In the genomic region with DNA sequence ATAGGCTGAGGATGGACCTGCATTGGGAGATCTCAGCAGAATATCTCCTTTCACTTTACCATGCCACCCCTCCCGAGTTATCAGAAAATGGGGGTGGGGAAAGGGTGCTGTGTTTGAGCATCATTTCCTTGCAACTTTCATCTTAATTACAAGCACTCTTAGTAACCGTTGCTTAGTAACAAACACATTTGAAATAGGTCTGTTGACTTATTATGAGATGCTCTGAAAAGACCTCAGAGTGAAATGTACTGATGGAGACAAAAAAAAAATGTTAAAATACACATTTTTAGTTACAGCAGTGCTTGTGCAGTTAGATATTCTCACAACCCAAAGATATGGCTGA, we compare ENCODE assay signal across 18 mouse cellular contexts. TPM values are rescaled to one million over a fixed set of nuclear protein-coding genes. Genes with fewer than 3 reads are reported as not detected.
DNase-seq lines count a peak whose midpoint lies in the region; ATAC-seq lines count a peak whose summit lies in the region.
"Had no signal": no experiment of that assay in that cellular context is flagged by ENCODE, and none has a peak within 500 bp of the region (broad histone marks: within the 10 kb centered on the region; RNA-seq: fewer than 3 reads in every experiment).

No protein-coding gene starts in this region.

- no peak overlapping the region for H3K9ac ChIP-seq in midbrain, embryonic 15.5 days
- no peak overlapping the region for H3K9ac ChIP-seq in midbrain, embryonic 13.5 days (replicated peaks)
- H3K9ac ChIP-seq in forebrain, embryonic 14.5 days (ENCODE audit: low read length) = no peak overlapping the region
- H3K9ac ChIP-seq in limb, embryonic 12.5 days (replicated peaks) = no peak overlapping the region
- H3K9ac ChIP-seq: embryonic facial prominence, embryonic 13.5 days; heart, embryonic 12.5 days; liver, embryonic 14.5 days had no signal

- H3K4me3 ChIP-seq in midbrain, embryonic 15.5 days = no peak overlapping the region
- no peak overlapping the region for H3K4me3 ChIP-seq in midbrain, embryonic 13.5 days (replicated peaks)
- no peak overlapping the region for H3K4me3 ChIP-seq in forebrain, embryonic 14.5 days (ENCODE audit: low read depth, low read length)
- no peak overlapping the region for H3K4me3 ChIP-seq in limb, embryonic 12.5 days (replicated peaks)
- H3K4me3 ChIP-seq: embryonic facial prominence, embryonic 13.5 days; heart, embryonic 12.5 days; myocyte had no signal

- no peak overlapping the region for H3K4me2 ChIP-seq in midbrain, embryonic 15.5 days
- no peak overlapping the region for H3K4me2 ChIP-seq in midbrain, embryonic 13.5 days (replicated peaks)
- H3K4me2 ChIP-seq in forebrain, embryonic 14.5 days (ENCODE audit: low read length) = no peak overlapping the region
- no peak overlapping the region for H3K4me2 ChIP-seq in limb, embryonic 12.5 days
- H3K4me2 ChIP-seq: embryonic facial prominence, embryonic 13.5 days; heart, embryonic 12.5 days had no signal

- ATAC-seq in midbrain, embryonic 15.5 days (replicated peaks) = no peak; the same call in 1 of the 2 replicates
- ATAC-seq in midbrain, embryonic 13.5 days = no peak; the same call in 1 of the 2 replicates
- ATAC-seq in forebrain, embryonic 14.5 days = peak; percentile 46; the same call in 1 of the 2 replicates
- 0 out of 2 replicates have a peak, but pooled peaks have one; percentile 33 for ATAC-seq in limb, embryonic 12.5 days (ENCODE audit: insufficient number of reproducible peaks, insufficient read depth, low FRiP score, low TSS enrichment, low read depth)
- ATAC-seq in megakaryocyte progenitor cell, adult 5-6 weeks (replicated peaks; ENCODE audit: poor library complexity) = no peak
- ATAC-seq: lung, postnatal 0 days had no signal

- peak; percentile 70 for DNase-seq in T-cell, adult 2 months (ENCODE audit: low spot score)
- DNase-seq in forebrain, embryonic 14.5 days (ENCODE audit: low spot score) = peak; percentile 60
- DNase-seq in adrenal gland, postnatal 14 days = no peak
- DNase-seq: cerebellum, adult 11 months; gastrocnemius, postnatal 25 days; heart, postnatal 36 days; kidney, adult 2 months; right cerebral cortex, postnatal 25 days had no signal

- H3K27ac ChIP-seq in midbrain, embryonic 15.5 days = peak overlapping the region; percentile 53; the same call in 1 of the 2 replicates
- no peak overlapping the region for H3K27ac ChIP-seq in midbrain, embryonic 13.5 days
- 0 out of 2 replicates have a peak overlapping the region, but pooled peaks have one; percentile 27 for H3K27ac ChIP-seq in forebrain, embryonic 14.5 days (ENCODE audit: low read depth, low read length)
- no peak overlapping the region for H3K27ac ChIP-seq in limb, embryonic 12.5 days
- H3K27ac ChIP-seq: embryonic facial prominence, embryonic 13.5 days; liver, embryonic 14.5 days had no signal

- no peaks in the 10 kb centered on the region for H3K36me3 ChIP-seq in midbrain, embryonic 15.5 days (replicated peaks)
- no peaks in the 10 kb centered on the region for H3K36me3 ChIP-seq in midbrain, embryonic 13.5 days
- H3K36me3 ChIP-seq in forebrain, embryonic 14.5 days (ENCODE audit: control insufficient read depth, insufficient read depth, low read length) = no peaks in the 10 kb centered on the region
- H3K36me3 ChIP-seq in limb, embryonic 12.5 days = no peaks in the 10 kb centered on the region
- H3K36me3 ChIP-seq: embryonic facial prominence, embryonic 13.5 days; heart, embryonic 12.5 days had no signal

- no peaks in the 10 kb centered on the region for H3K9me3 ChIP-seq in midbrain, embryonic 15.5 days
- no peaks in the 10 kb centered on the region for H3K9me3 ChIP-seq in midbrain, embryonic 13.5 days
- no peaks in the 10 kb centered on the region for H3K9me3 ChIP-seq in forebrain, embryonic 14.5 days (replicated peaks; ENCODE audit: control insufficient read depth, low read length)
- no peaks in the 10 kb centered on the region for H3K9me3 ChIP-seq in limb, embryonic 12.5 days
- H3K9me3 ChIP-seq: embryonic facial prominence, embryonic 13.5 days; heart, embryonic 12.5 days; megakaryocyte, embryonic 14.5 days had no signal

- WGBS in midbrain, embryonic 15.5 days = 63% methylated on average over 2 of the region's 2 CpGs
- 67% methylated on average over 2 of the region's 2 CpGs for WGBS in midbrain, embryonic 13.5 days
- WGBS in forebrain, embryonic 14.5 days = 50% methylated on average over 2 of the region's 2 CpGs
- WGBS in limb, embryonic 12.5 days = 81% methylated on average over 2 of the region's 2 CpGs

- H3K27me3 ChIP-seq in midbrain, embryonic 15.5 days (replicated peaks) = no peaks in the 10 kb centered on the region
- H3K27me3 ChIP-seq in midbrain, embryonic 13.5 days = no peaks in the 10 kb centered on the region
- H3K27me3 ChIP-seq in forebrain, embryonic 14.5 days (replicated peaks; ENCODE audit: control insufficient read depth, insufficient read depth, low read length) = no peaks in the 10 kb centered on the region
- no peaks in the 10 kb centered on the region for H3K27me3 ChIP-seq in limb, embryonic 12.5 days
- H3K27me3 ChIP-seq: embryonic facial prominence, embryonic 13.5 days; heart, embryonic 12.5 days; megakaryocyte, embryonic 14.5 days had no signal

- peaks cover 2% of the 10 kb centered on the region; the same call in 1 of the 2 replicates for H3K4me1 ChIP-seq in midbrain, embryonic 15.5 days
- peaks cover 17% of the 10 kb centered on the region; the same call in 1 of the 2 replicates for H3K4me1 ChIP-seq in midbrain, embryonic 13.5 days (replicated peaks)
- peaks cover 7% of the 10 kb centered on the region; the same call in 1 of the 2 replicates for H3K4me1 ChIP-seq in forebrain, embryonic 14.5 days (ENCODE audit: control insufficient read depth, insufficient read depth, low read length)
- peaks cover 13% of the 10 kb centered on the region for H3K4me1 ChIP-seq in limb, embryonic 12.5 days (replicated peaks)
- H3K4me1 ChIP-seq: heart, embryonic 12.5 days had no signal

RNA-seq across cellular contexts. Expression of a gene that starts 28.1 kb away (rescaled TPM):
- 11.0 and 11.7 TPM in 2 replicates for polyA plus RNA-seq in midbrain, embryonic 15.5 days (2015; fragmentation: Nextera tagmentation; extraction: Ambion mirVana)
- 5.3 and 5.4 TPM in 2 replicates for polyA plus RNA-seq in midbrain, embryonic 13.5 days (2015; fragmentation: Nextera tagmentation; extraction: Ambion mirVana)
- 3.5 and 5.8 TPM in 2 replicates for polyA plus RNA-seq in forebrain, embryonic 14.5 days (2014; fragmentation: Nextera tagmentation; extraction: Ambion mirVana)
- 10.4 and 11.7 TPM in 2 replicates for polyA plus RNA-seq in limb, embryonic 12.5 days (2016; fragmentation: Nextera tagmentation; extraction: Ambion mirVana)
- total RNA-seq in megakaryocyte progenitor cell, adult 5-6 weeks (2015) = 2.5 and 3.0 TPM in 2 replicates
- total RNA-seq in megakaryocyte progenitor cell, adult 5-6 weeks (2017) = 1.7 and 5.0 TPM in 2 replicates
- 7.3 and 10.5 TPM in 2 replicates for total RNA-seq in adrenal gland, postnatal 14 days (2021)

Comparison
In these comparisons a context has a peak if more than half of its experiments do, and no peak if none do; other contexts are left out.
1. H3K27ac ChIP-seq: peak in midbrain, embryonic 15.5 days (single experiment) and forebrain, embryonic 14.5 days (single experiment); none in midbrain, embryonic 13.5 days (single experiment) and limb, embryonic 12.5 days (single experiment).
2. ATAC-seq: peak in forebrain, embryonic 14.5 days (single experiment) and limb, embryonic 12.5 days (single experiment); none in midbrain, embryonic 15.5 days (single experiment), midbrain, embryonic 13.5 days (single experiment) and megakaryocyte progenitor cell, adult 5-6 weeks (single experiment).